Mouse (Mus musculus) kidney, adult 2 months (tissue): Measurements from ENCODE around the gene Bin2. TPM values are rescaled to one million over a fixed set of nuclear protein-coding genes. Genes with fewer than 3 reads are reported as not detected.

Experiments
- DNase-seq: peaks from one replicate; pipeline ENCODE4 v3.0.0; 2021
- H3K27ac ChIP-seq: fragments of 200-500 bp; 2 replicates; pipeline ENCODE4 v1.5.1; 2012; ENCODE audit warnings: low read depth, low read length, control low read depth, inconsistent platforms; ENCODE audit not compliant: insufficient read depth
- H3K27me3 ChIP-seq: fragments of 200-500 bp; replicated peaks from 2 replicates; pipeline ENCODE4 v1.6.1; 2012; ENCODE audit warnings: mild to moderate bottlenecking, moderate library complexity, low read length, inconsistent platforms; ENCODE audit not compliant: control insufficient read depth, insufficient read depth
- H3K36me3 ChIP-seq: fragments of 200-500 bp; 2 replicates; pipeline ENCODE4 v1.6.1; 2012; ENCODE audit warnings: mild to moderate bottlenecking, moderate library complexity, low read length, inconsistent platforms; ENCODE audit not compliant: control insufficient read depth, insufficient read depth
- H3K4me1 ChIP-seq: fragments of 200-500 bp; 2 replicates; pipeline ENCODE4 v1.6.1; 2011; ENCODE audit warnings: low read length; ENCODE audit not compliant: control insufficient read depth, insufficient read depth
- H3K4me3 ChIP-seq: fragments of 200-500 bp; 2 replicates; pipeline ENCODE4 v1.5.1; 2011; ENCODE audit warnings: mild to moderate bottlenecking, low read depth, low read length, control low read depth; ENCODE audit not compliant: insufficient read depth
- CTCF ChIP-seq: fragments of 200-500 bp; conservative IDR thresholded peaks from 2 replicates; pipeline ENCODE4 v1.5.1; 2011; ENCODE audit warnings: low read depth, mild to moderate bottlenecking, control low read depth, low read length, moderate library complexity, mixed read lengths; ENCODE audit not compliant: insufficient read depth, insufficient read length
- POLR2A ChIP-seq: fragments of 200-500 bp; IDR thresholded peaks from one replicate; pipeline ENCODE4 v1.6.1; 2011; ENCODE audit warnings: low read depth, low read length, control low read depth
- WGBS: fragments of 180-500 bp; shearing (Covaris S2); methylation state at CpG from one replicate; pipeline ENCODE4 v1.1.7; 2018; 5-methylcytosine and 5-hydroxymethylcytosine counted together
- polyA plus RNA-seq: library from polyadenylated mRNA; depleted of rRNA; stranded (reverse); fragments of >200 nt; gene quantifications from 2 replicates; pipeline ENCODE4 v1.2.3, GENCODE M21; 2012

Gene Bin2
- polyA plus RNA-seq, 1 experiment: 4.7 TPM

- 83% methylated on average over 5 of the region's 5 CpGs for WGBS
These were observed 1.3 kb downstream of the Bin2 start for GRCm38 (mm10) chr15:100667871-100668545.

GRCm38 (mm10) chr15:100667420-100667819 lies 1.9 kb downstream of the Bin2 start:
- 53% methylated on average over 6 of the region's 6 CpGs for WGBS
- no peak for DNase-seq
- Histone ChIP-seq H3K27ac (no peak overlapping the region), H3K27me3 (no peaks in the 10 kb centered on the region), H3K4me3 (no peak overlapping the region), H3K36me3 (no peaks in the 10 kb centered on the region), H3K4me1 (no peaks in the 10 kb centered on the region; the same call in 1 of the 2 replicates)
- TF ChIP-seq CTCF (no peak), POLR2A (no peak)

More at GRCm38 (mm10) chr15:100667871-100668545, 1.3 kb downstream of the Bin2 start:
- no peak overlapping the region for H3K27ac ChIP-seq
- TF ChIP-seq POLR2A (no peak), CTCF (no peak)
- no peaks in the 10 kb centered on the region for H3K36me3 ChIP-seq
- H3K27me3 ChIP-seq: no peaks in the 10 kb centered on the region
- DNase-seq: no peak
- no peaks in the 10 kb centered on the region; the same call in 1 of the 2 replicates for H3K4me1 ChIP-seq
- H3K4me3 ChIP-seq: no peak overlapping the region

- no peaks in the 10 kb centered on the region for H3K27me3 ChIP-seq
- no peaks in the 10 kb centered on the region for H3K36me3 ChIP-seq
- H3K27ac ChIP-seq: no peak overlapping the region
- WGBS: 64% methylated on average over 12 of the region's 12 CpGs
- DNase-seq: no peak
- TF ChIP-seq POLR2A (no peak), CTCF (no peak)
- no peaks in the 10 kb centered on the region; the same call in 1 of the 2 replicates for H3K4me1 ChIP-seq
- no peak overlapping the region for H3K4me3 ChIP-seq
These were observed 2.5 kb downstream of the Bin2 start for GRCm38 (mm10) chr15:100666851-100667250.

DNA sequence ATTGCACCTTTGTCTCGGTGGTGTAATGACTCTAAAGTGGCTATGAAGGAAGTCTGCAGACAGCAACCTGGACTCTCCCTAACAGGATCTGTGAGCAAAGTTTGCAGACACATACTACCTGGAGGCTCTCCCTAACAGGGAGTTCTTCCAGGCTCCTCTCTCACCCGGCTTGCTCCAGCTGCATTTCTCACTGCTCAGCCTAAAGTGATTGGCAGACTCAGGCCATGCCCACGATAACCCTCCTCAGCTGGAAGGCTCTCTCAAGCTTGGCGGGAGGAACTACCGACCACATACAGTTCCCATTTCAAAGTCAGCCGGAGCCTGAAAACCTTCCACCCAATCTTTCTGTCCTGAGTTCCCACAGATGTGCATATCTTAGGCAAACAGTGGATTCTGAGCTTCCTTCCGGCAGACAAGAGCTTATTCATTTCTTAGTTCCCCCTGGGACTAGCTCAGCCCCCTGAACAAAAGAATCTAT lies 3.1 kb downstream of the Bin2 start:
- TF ChIP-seq CTCF: no peak
- TF ChIP-seq POLR2A: no peak
- no peak overlapping the region for H3K4me3 ChIP-seq
- peak; percentile 26 for DNase-seq
- H3K36me3 ChIP-seq: no peaks in the 10 kb centered on the region
- H3K27me3 ChIP-seq: no peaks in the 10 kb centered on the region
- no peaks in the 10 kb centered on the region; the same call in 1 of the 2 replicates for H3K4me1 ChIP-seq
- WGBS: 19% methylated on average over 7 of the region's 7 CpGs
- no peak overlapping the region for H3K27ac ChIP-seq

DNA sequence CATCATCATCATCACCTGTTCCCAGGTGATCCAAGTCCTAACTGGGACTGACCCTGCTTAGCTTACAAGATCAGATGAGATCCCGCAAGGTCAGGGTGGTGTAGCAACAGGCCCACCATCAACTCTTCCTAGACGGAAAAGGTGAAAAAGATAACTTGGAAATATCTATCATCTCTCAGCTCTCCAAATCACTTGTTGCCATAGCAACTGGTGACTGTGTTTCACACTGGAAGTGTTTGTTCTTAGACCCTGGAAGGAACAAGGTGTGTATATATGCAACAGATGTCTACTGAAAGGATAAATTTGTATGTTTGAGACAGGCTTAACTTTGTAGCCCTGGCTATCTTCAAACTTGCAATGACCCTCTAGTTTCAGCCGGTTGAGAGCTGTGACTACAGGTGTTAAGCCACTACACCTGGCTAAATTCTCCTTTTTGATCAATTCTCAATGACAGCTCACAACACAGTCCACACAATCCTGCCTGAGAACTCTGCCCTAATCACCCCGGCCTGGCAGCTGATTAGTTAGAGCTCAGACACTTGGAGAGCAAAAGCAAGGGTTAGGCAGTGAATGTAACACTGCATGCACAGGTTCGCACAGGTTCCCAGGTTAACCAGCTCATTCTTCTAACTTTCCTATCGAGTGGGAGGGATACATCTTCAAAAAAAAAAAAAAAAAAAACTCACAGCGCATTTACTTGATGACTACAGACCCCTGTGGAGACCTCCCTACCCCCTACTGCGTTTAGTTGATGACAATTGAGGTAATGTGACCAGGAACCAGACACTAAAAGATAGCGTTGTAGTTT lies 3.7 kb downstream of the Bin2 start:
- no peaks in the 10 kb centered on the region for H3K36me3 ChIP-seq
- no peaks in the 10 kb centered on the region for H3K27me3 ChIP-seq
- TF ChIP-seq CTCF (no peak), POLR2A (no peak)
- no peak overlapping the region for H3K4me3 ChIP-seq
- 55% methylated on average over 9 of the region's 9 CpGs for WGBS
- H3K4me1 ChIP-seq: no peaks in the 10 kb centered on the region; the same call in 1 of the 2 replicates
- DNase-seq: no peak
- no peak overlapping the region for H3K27ac ChIP-seq

- TF ChIP-seq CTCF (no peak), POLR2A (no peak)
- no peak for DNase-seq
- H3K4me3 ChIP-seq: no peak overlapping the region
- no peaks in the 10 kb centered on the region for H3K36me3 ChIP-seq
- 82% methylated on average over 9 of the region's 9 CpGs for WGBS
- H3K27me3 ChIP-seq: no peaks in the 10 kb centered on the region
- no peaks in the 10 kb centered on the region; the same call in 1 of the 2 replicates for H3K4me1 ChIP-seq
- no peak overlapping the region for H3K27ac ChIP-seq
These were observed 4.5 kb downstream of the Bin2 start for GRCm38 (mm10) chr15:100664813-100665274.

GRCm38 (mm10) chr15:100660805-100661204 lies 8.5 kb downstream of the Bin2 start:
- TF ChIP-seq POLR2A (no peak), CTCF (no peak)
- no peaks in the 10 kb centered on the region for H3K36me3 ChIP-seq
- no peaks in the 10 kb centered on the region for H3K27me3 ChIP-seq
- no peaks in the 10 kb centered on the region for H3K4me1 ChIP-seq
- 91% methylated on average over 5 of the region's 5 CpGs for WGBS
- H3K4me3 ChIP-seq: no peak overlapping the region
- no peak for DNase-seq
- no peak overlapping the region for H3K27ac ChIP-seq
